Mouse (Mus musculus): ENCODE measurements around the gene Mapkap1.

Gene Mapkap1

DNA sequence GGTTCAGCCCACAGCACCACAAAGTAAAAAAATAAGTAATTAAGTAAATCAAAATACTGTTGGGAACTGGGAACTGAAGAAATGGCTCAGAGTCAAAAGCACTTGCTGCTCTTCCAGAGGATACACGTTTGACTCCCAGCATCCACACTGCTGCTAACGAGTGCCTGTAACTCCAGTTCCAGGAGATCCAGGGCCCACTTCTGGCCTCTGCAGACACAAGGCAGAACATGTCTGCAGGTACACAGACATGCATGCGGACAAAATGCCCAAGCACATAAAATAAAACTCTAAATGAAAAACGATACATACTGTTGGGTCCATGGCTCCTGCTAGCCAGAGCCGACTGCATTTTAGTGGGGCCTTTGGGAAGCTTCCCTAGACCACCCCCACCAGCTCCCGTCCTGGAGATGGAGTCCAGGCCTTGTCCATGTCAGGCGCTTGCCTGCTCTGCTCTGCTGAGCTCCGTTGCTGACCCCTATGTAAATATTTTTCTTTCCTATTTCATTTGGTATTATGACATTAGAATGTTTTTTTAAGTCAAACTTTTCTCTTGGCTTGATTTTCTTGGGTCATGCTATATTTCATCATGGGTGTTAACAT lies 185.9 kb downstream of the Mapkap1 start:
- DNase-seq: no peak

DNA sequence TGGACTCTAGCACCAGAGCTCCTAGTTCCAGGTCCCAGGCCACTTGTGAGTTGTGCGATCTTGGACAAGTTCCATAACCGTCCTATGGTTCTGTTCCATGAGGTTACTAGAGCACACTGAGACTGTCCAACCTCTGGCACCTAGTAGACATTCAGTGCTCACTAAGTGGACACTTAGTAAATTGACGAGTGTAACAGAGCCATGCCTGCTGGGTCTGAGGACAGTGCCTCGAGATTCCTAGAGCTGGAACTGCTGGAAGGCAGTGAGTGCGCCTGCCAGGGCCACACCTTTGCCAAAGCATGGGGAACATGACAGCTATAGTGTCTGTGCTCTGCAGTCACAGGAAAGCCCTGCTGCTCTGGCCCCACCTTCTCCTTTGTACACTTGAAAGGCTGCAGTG lies 187.4 kb downstream of the Mapkap1 start:
- no peak for DNase-seq

DNA sequence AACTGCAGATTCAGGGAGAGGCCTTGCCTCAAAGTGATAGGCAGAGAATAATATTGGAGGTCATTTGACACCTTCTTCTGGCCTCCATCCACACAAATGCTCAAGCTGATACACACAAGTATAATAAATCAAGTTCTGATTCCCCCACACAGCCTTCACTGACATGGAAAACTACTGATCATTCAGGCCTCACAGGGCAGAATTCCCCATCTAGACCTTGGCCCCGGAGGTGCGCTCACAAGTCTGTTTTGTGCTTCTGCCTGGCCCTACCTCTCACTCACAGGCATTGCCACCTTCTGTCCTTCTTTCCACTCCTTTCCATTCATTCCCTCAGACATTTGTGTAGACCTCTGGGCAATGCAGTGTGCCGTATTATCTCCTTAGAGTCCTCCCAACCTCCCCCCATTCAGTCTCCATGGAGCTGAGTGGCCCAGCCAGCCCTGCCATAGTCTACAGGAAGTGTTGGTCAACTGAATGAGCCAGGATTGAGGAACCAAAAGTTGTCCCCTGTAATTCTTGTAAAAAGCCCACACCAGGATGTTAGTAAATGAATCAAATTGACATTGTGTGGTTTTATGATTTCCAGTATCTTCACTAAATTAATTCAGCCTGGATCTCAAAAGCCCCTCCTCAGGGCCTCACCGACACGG lies 193.2 kb downstream of the Mapkap1 start:
- DNase-seq: no peak

DNA sequence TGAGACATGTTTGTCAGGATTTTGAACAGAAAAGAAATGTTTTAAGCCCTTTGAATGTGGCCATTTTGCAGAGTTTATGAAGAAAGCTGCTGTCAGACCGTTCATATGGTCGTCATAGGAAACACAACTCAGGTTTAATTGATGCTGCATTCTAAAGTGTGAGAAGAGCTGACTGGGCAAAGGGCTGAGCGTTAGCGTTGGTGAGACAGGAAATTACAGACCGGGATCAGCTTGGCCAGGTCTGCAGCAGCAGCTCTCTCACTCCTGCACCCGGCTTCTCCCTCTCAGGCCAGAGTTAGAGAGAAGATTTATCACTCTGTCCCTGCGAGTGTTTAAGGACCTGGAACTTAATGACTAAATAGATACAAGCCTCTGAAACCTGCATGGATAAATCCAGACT lies 194.2 kb downstream of the Mapkap1 start:
- DNase-seq: no peak

- DNase-seq: no peak
Measured at GRCm38 (mm10) chr2:34602111-34602541, 195.6 kb downstream of the Mapkap1 start.

DNA sequence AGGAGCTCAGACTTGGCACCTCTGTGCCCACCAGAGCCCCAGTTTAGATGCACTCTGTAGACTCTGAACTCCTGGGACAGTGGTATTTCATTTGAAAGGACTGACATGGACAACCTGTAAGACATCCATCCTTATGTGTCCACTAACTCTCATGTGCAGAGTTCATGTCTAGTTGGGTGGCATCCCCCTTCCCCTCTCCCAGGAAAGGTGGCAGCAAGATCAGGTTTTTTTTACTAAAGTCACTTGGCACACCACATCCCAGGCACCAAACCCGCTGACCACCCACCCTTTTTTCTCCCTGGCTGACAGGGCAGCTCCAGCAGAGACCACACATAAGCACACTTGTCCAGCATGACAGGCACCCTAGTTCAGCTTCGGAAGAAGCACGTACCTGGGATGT lies 196.3 kb downstream of the Mapkap1 start:
- DNase-seq: no peak

DNA sequence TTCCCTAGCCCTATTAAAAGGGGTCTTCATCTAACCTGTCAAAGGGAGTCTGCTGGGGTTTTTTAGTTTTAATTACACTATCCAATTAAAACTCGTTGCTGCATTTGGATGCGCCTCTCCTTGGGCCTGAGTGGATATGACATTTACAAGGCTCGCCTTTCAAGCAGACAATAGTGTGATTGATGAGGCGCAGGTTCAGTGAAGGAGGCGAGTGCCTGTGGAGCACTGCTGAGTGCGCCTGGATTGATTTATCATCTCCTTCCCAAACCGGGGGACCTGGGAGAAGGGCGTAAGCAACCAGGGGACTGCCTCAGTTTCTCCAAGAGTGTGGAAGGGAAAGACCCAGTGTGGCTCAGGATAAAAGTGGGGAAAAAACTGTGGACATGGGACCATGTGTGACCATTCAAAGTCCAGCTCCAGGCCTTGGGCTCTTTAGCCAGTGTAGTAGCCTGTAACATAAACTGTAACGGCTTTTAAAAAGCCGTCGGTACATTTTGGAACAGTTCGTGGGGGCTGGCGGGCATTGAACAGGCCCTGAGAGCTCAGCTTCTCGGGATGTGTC lies 197.2 kb downstream of the Mapkap1 start:
- no peak for DNase-seq

GRCm38 (mm10) chr2:34605040-34605439 lies 198.5 kb downstream of the Mapkap1 start:
- no peak for DNase-seq

DNA sequence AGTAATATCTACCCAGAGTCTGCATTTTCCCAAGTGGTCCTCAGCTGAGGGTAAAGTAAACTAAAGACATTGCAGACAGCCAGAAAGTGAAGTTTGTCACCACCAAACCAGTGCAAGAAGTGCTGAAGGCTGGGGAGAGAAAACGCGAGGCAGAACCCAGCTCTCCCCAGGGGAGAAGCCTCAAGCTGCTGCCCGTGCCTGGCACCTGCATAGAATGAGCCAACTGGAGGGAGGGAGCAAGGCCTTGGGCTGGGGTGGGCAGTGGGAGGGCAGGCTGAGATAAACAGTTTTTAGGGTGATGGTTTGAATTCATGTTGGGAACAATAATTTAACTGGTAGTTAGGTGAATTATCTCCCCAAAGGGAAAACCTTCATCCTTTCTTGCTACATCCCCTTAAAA lies 202.3 kb downstream of the Mapkap1 start:
- no peak for DNase-seq

- no peak for DNase-seq
Measured at GRCm38 (mm10) chr2:34609516-34609915, 202.9 kb downstream of the Mapkap1 start.

- DNase-seq: no peak
Measured at GRCm38 (mm10) chr2:34620778-34621415, 214.3 kb downstream of the Mapkap1 start.

GRCm38 (mm10) chr2:34621485-34621884 lies 214.9 kb downstream of the Mapkap1 start:
- DNase-seq: no peak

DNA sequence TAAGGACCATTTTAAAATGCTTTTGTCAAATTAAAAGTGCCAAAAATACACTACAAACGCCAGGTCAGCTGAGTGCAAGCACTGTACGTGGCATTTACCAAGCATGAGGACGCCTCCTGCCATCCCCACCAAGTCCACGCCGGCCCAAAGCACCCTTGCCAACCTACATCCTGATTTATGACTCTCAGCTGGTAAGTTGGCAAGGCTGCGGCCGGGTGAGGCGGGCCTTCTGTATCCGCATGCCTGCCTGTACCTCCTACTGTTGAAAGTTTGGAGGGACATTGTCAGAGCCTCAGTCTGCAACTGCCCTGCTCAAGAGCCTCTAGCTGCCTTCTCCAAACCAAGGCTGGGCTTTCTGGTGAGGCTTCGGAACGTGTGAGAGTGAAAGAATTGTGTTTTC lies 215.9 kb downstream of the Mapkap1 start:
- no peak for DNase-seq

DNA sequence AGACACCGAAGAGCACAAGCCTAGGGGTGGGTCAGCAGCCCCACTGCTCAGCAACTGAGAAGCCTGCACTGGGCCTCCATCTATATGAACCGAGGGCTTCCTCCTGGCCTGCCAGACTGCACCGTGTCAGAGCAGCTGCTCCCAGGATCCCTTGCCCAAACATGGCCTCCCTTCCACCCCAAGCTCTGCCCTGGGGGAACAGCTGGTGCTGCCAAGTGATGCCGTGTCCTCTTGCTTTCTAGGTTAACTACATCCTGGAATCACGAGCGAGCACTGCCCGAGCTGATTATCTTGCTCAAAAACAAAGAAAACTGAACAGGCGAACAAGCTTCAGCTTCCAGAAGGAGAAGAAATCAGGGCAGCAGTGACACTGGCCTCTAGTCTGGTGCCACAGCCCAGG lies 216.6 kb downstream of the Mapkap1 start:
- DNase-seq: no peak

GRCm38 (mm10) chr2:34624076-34624475 lies 217.5 kb downstream of the Mapkap1 start:
- DNase-seq: no peak

DNA sequence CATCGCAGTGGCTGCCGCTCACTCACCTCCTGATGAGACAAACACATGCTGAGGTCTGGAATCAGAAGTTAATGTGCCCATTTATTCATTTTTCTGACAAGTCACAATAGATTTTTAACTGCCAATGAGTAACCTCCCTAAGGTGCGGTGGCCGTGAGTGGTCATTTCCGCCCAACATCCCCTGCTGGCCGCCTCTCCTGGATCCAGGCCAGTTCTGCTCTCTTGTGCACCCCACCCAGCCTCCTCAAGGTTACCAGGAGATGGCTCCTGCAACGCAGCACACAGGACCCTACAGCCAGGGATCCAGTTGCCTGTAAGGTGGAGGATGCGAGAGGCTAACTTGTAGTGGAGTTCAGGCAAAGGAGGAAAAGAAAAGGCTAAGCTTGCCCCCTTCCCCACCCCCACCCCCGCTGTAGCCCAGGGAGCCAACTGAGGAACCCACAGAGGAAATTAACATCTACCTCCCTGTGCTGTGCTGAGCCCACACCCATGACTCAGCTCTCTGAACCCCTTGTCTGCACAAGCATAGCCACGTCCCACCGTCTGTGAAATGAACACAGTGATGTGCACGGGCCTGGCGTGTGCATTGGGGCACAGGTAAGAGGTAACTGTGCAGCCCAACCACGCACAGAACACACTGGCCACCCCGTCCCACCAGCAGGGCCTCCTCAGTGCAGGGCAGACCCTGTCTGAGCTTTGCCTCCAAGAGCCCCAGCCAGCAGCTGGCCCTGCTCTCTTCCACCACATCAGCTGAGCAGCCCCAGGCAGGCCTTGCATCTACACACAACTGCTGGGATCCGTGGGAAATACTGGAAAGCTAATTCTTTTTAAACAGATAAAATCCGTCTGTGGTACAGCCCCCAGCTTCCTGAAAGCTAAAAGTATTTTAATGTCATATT lies 221.0 kb downstream of the Mapkap1 start:
- DNase-seq: no peak

GRCm38 (mm10) chr2:34628903-34629540 lies 222.5 kb downstream of the Mapkap1 start:
- DNase-seq: no peak

GRCm38 (mm10) chr2:34629758-34630157 lies 223.2 kb downstream of the Mapkap1 start:
- DNase-seq: no peak

GRCm38 (mm10) chr2:34630445-34630844 lies 223.9 kb downstream of the Mapkap1 start:
- DNase-seq: no peak

- DNase-seq: no peak
Measured at GRCm38 (mm10) chr2:34632051-34632450, 225.5 kb downstream of the Mapkap1 start.

- DNase-seq: no peak
Measured at GRCm38 (mm10) chr2:34635249-34636165, 228.9 kb downstream of the Mapkap1 start.
